Comparison of ENCODE assay signal across 8 mouse cellular contexts in the genomic region with DNA sequence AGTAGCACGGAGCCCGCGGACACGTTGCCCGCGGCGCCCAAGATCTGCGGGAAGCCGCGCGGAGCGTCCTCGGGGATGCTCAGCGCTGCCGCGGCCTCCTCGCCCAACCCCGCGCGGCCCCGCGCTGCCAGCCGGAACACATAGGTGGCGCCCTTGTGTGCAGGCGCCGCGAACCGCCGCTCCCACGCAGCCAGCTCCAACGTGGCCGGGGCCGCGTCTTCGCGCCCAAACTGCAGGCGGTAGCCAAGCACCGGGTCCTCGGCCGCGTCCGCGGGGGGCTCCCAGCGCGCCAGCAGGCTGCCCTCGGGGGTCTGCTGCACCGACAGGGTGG. TPM values are rescaled to one million over a fixed set of nuclear protein-coding genes. Genes with fewer than 3 reads are reported as not detected.
DNase-seq lines count a peak whose midpoint lies in the region; ATAC-seq lines count a peak whose summit lies in the region.

No protein-coding gene starts in this region.

- peak overlapping the region; percentile 57 for H3K9ac ChIP-seq in hindbrain, embryonic 16.5 days (ENCODE audit: low read depth, low read length)

- H3K27ac ChIP-seq in hindbrain, embryonic 16.5 days (ENCODE audit: low read depth, low read length) = peak overlapping the region; percentile 48; the same call in 1 of the 2 replicates

- H3K9me3 ChIP-seq in hindbrain, embryonic 16.5 days (ENCODE audit: control insufficient read depth, low read length) = no peaks in the 10 kb centered on the region
- H3K9me3 ChIP-seq in megakaryocyte, embryonic 14.5 days = no peaks in the 10 kb centered on the region

- peak; percentile 83 for DNase-seq in T-cell, adult 2 months (ENCODE audit: low spot score)
- DNase-seq in cerebellum, postnatal 14 days = peak; percentile 90
- DNase-seq in gastrocnemius, adult 8-10 months (ENCODE audit: low spot score in 2 of 2) = peak; percentile 55 to 66
- peak; percentile 49 to 87 for DNase-seq in left cerebral cortex, postnatal 10 days (ENCODE audit: extremely low spot score in 1 of 2, low spot score in 2 of 2)
- DNase-seq in retina, postnatal 7 days (ENCODE audit: low read depth, low spot score) = peak; percentile 72
- peak; percentile 54 to 88 for DNase-seq in urinary bladder, adult 18-20 months (ENCODE audit: low spot score in 2 of 2)

- peak overlapping the region; percentile 59 for H3K4me2 ChIP-seq in hindbrain, embryonic 16.5 days (ENCODE audit: low read length)

- peak; percentile 54 for ATAC-seq in hindbrain, embryonic 16.5 days

- peaks cover 42% of the 10 kb centered on the region for H3K36me3 ChIP-seq in hindbrain, embryonic 16.5 days (ENCODE audit: control insufficient read depth, insufficient read depth, low read length)
- H3K36me3 ChIP-seq in megakaryocyte, embryonic 14.5 days (replicated peaks; ENCODE audit: low read length) = peaks cover 53% of the 10 kb centered on the region

- peak overlapping the region; percentile 35 for H3K4me3 ChIP-seq in hindbrain, embryonic 16.5 days (ENCODE audit: low read length)
- peak overlapping the region; percentile 89 for H3K4me3 ChIP-seq in megakaryocyte, embryonic 14.5 days (replicated peaks)

- intact Hi-C loops in left cerebral cortex, postnatal 10 days (cut with DNase I) = loop anchor here (5.0 kb wide), 1 partner anchor 127 kb away; a partner anchor contains a TSS

- 0% methylated on average over 18 of the region's 47 CpGs for WGBS in hindbrain, embryonic 16.5 days

- peaks cover 12% of the 10 kb centered on the region for H3K4me1 ChIP-seq in hindbrain, embryonic 16.5 days (ENCODE audit: control insufficient read depth, insufficient read depth, low read depth, low read length)
- peaks cover 19% of the 10 kb centered on the region for H3K4me1 ChIP-seq in megakaryocyte, embryonic 14.5 days

- H3K27me3 ChIP-seq in hindbrain, embryonic 16.5 days (replicated peaks; ENCODE audit: control insufficient read depth, insufficient read depth, low read length) = no peaks in the 10 kb centered on the region
- peaks cover 59% of the 10 kb centered on the region for H3K27me3 ChIP-seq in megakaryocyte, embryonic 14.5 days (replicated peaks)

RNA-seq across cellular contexts. Expression of a gene that starts 50.7 kb away (rescaled TPM):
- total RNA-seq in gastrocnemius, adult 8-10 months (2022) = 10 to 100 TPM; 25.5 to 38.3 (median 30.6) TPM
- polyA plus RNA-seq in hindbrain, embryonic 16.5 days (2015; fragmentation: Nextera tagmentation; extraction: Ambion mirVana) = 229 and 264 TPM in 2 replicates
- total RNA-seq in left cerebral cortex, postnatal 10 days (2021) = 100 to 1,000 TPM; 667 to 674 TPM
- 24.6 and 26.9 TPM in 2 replicates for polyA plus RNA-seq in megakaryocyte, embryonic 14.5 days (2012; ENCODE audit: insufficient read depth, low replicate concordance)

Comparison
In these comparisons a context has a peak if more than half of its experiments do, and no peak if none do; other contexts are left out.
1. Peak in every context shown above with its lines: DNase-seq, ATAC-seq, H3K4me3 ChIP-seq and H3K27ac ChIP-seq.
2. RNA of a gene that starts 50.7 kb away (total RNA-seq): 667 to 674 TPM in left cerebral cortex, postnatal 10 days; 25.5 to 38.3 TPM in gastrocnemius, adult 8-10 months; every median in the first group is over 10 times any median in the second.